Mouse (Mus musculus) MEL (cell line): ENCODE data around the gene Ercc6.

Experiments used
- CHD2 ChIP-seq: IDR thresholded peaks from 2 replicates; pipeline ENCODE4 v1.6.1; 2011; ENCODE audit warnings: low read length, improper control_type of control experiment
- ELF1 ChIP-seq: IDR thresholded peaks from 2 replicates; pipeline ENCODE4 v1.6.1; 2014; ENCODE audit warnings: low read depth, mild to moderate bottlenecking, inconsistent platforms, low read length, improper control_type of control experiment, moderate library complexity
- MAX ChIP-seq: IDR thresholded peaks from 2 replicates; pipeline ENCODE4 v1.6.1; 2011; ENCODE audit warnings: low read length, improper control_type of control experiment
- TBP ChIP-seq: IDR thresholded peaks from 2 replicates; pipeline ENCODE4 v1.8.0; 2011; ENCODE audit warnings: low read depth, low read length, improper control_type of control experiment

- TF ChIP-seq MAX: no peak
- no peak for TF ChIP-seq ELF1
- no peak for TF ChIP-seq CHD2
- no peak for TF ChIP-seq TBP
Observed at GRCm38 (mm10) chr14:32502764-32503688, 10.3 kb upstream of the Ercc6 start.
